Mouse (Mus musculus) MEL (cell line): ENCODE data around the gene Vmn1r1.

Experiments
- UBTF ChIP-seq: IDR thresholded peaks from 2 replicates; pipeline ENCODE4 v1.6.1; 2012; ENCODE audit warnings: low read depth, mild to moderate bottlenecking, inconsistent platforms, low read length, improper control_type of control experiment, moderate library complexity, borderline replicate concordance; ENCODE audit not compliant: insufficient read depth
- USF2 ChIP-seq, 2 experiments: IDR thresholded peaks; 2 replicates each; pipeline ENCODE4 v1.6.1; 2011 to 2012; ENCODE audit warnings: improper control_type of control experiment in 2 of 2, low read length in 2 of 2, borderline replicate concordance in 1 of 2, inconsistent platforms in 1 of 2, low read depth in 1 of 2, mild to moderate bottlenecking in 1 of 2; ENCODE audit not compliant: insufficient read depth in 1 of 2

DNA sequence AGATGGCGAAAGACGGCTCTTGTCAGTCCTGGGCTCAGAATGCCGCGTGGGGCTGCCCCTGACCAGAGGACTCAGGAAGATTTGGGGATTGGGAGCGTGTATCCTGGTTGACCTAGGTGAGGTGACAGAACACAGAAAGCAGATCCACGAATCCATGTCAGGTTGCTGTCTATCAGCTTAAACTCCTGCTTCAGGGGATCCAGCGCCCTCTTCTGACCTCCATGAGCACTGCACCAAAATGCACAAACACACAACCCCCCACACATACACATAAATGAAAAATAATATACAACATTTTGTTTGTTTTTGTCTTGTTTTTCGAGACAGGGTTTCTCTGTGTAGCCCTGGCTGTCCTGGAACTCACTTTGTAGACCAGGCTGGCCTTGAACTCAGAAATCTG, 26.1 kb downstream of the Vmn1r1 start:
- TF ChIP-seq USF2 (IDR thresholded peaks at IDR 0.05; ENCODE audit: borderline replicate concordance in 1 of 2, insufficient read depth in 1 of 2, low read depth in 1 of 2, low read length in 2 of 2) = no peak
- no peak for TF ChIP-seq UBTF
